ENCODE assay signal across 11 mouse cellular contexts in the genomic region with DNA sequence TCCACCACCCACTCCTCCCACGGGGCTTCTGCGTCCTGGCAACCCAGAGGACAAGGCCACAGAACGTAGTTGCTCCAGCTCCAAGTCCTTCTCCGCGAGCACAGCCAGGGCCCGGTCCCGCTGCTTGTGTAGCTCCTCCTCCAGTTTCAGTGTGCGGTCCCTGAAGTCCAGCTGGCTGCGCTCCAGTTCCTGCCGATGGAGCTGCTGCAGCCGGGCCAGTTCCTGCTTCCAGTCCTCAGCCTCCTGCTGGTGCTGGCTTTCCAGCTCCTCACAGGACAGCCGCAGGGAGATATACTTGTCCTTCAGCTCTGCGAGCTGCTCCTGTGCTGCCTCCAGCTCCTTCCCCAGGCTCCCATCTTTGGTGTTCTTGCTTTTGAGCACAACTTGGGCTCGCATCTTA. TPM values are rescaled to one million over a fixed set of nuclear protein-coding genes. Genes with fewer than 3 reads are reported as not detected.
DNase-seq lines count a peak whose midpoint lies in the region; ATAC-seq and TF ChIP-seq lines count a peak whose summit lies in the region.
"Had no signal": no experiment of that assay in that cellular context is flagged by ENCODE, and none has a peak within 500 bp of the region (broad histone marks: within the 10 kb centered on the region; RNA-seq: fewer than 3 reads in every experiment).

No protein-coding gene starts in this region.

- no peak overlapping the region for H3K4me2 ChIP-seq in liver, postnatal 0 days (ENCODE audit: low read depth, low read length)
- no peak overlapping the region for H3K4me2 ChIP-seq in liver, embryonic 12.5 days
- no peak overlapping the region for H3K4me2 ChIP-seq in liver, embryonic 11.5 days
- H3K4me2 ChIP-seq: embryonic facial prominence, embryonic 12.5 days had no signal

- TF ChIP-seq EP300 in liver, postnatal 0 days (IDR thresholded peaks at IDR 0.05; ENCODE audit: low read depth), result no peak

- ATAC-seq in liver, postnatal 0 days, result no peak
- no peak for ATAC-seq in liver, embryonic 12.5 days
- no peak for ATAC-seq in liver, embryonic 11.5 days (replicated peaks; ENCODE audit: low FRiP score)

- H3K36me3 ChIP-seq in liver, postnatal 0 days (replicated peaks; ENCODE audit: insufficient read depth, low read length), result peaks cover 32% of the 10 kb centered on the region
- H3K36me3 ChIP-seq in liver, embryonic 12.5 days, result peaks cover 48% of the 10 kb centered on the region
- H3K36me3 ChIP-seq in kidney, adult 2 months (ENCODE audit: control insufficient read depth, insufficient read depth, low read length), result no peaks in the 10 kb centered on the region
- H3K36me3 ChIP-seq in small intestine, adult 2 months (ENCODE audit: control insufficient read depth, insufficient read depth, low read length), result peaks cover 33% of the 10 kb centered on the region
- H3K36me3 ChIP-seq in liver, embryonic 11.5 days (ENCODE audit: control insufficient read depth, insufficient read depth, low read length), result peaks cover 13% of the 10 kb centered on the region

- intact Hi-C loops in left cerebral cortex, postnatal 36 days (cut with DNase I), result no loop called here

- TF ChIP-seq POLR2A in kidney, adult 2 months (IDR thresholded peaks at IDR 0.05; ENCODE audit: low read depth, low read length), result no peak
- TF ChIP-seq POLR2A in small intestine, adult 2 months (IDR thresholded peaks at IDR 0.05; ENCODE audit: low read depth, low read length), result no peak

- no peak overlapping the region for H3K4me3 ChIP-seq in liver, postnatal 0 days (ENCODE audit: low read depth, low read length)
- H3K4me3 ChIP-seq in liver, embryonic 12.5 days, result no peak overlapping the region
- no peak overlapping the region for H3K4me3 ChIP-seq in kidney, adult 2 months (ENCODE audit: insufficient read depth, low read depth, low read length)
- no peak overlapping the region for H3K4me3 ChIP-seq in small intestine, adult 2 months (ENCODE audit: low read depth, low read length)
- H3K4me3 ChIP-seq in liver, embryonic 11.5 days (ENCODE audit: low read depth, low read length), result no peak overlapping the region
- H3K4me3 ChIP-seq: embryonic facial prominence, embryonic 12.5 days had no signal

- no peak for TF ChIP-seq CTCF in liver, postnatal 0 days (IDR thresholded peaks at IDR 0.05; ENCODE audit: low read depth)
- no peak for TF ChIP-seq CTCF in kidney, adult 2 months (conservative IDR thresholded peaks at IDR 0.05; ENCODE audit: insufficient read depth, insufficient read length, low read depth, low read length)
- TF ChIP-seq CTCF in small intestine, adult 2 months (IDR thresholded peaks at IDR 0.05; ENCODE audit: extremely low read depth, insufficient read length, insufficient replicate concordance, low read depth, low read length), result no peak

- no peak overlapping the region for H3K27ac ChIP-seq in liver, postnatal 0 days (ENCODE audit: low read depth)
- H3K27ac ChIP-seq in liver, embryonic 12.5 days, result no peak overlapping the region
- H3K27ac ChIP-seq in kidney, adult 2 months (ENCODE audit: insufficient read depth, low read depth, low read length), result no peak overlapping the region
- peak overlapping the region; percentile 35; the same call in 1 of the 2 replicates for H3K27ac ChIP-seq in small intestine, adult 2 months (ENCODE audit: insufficient read depth, low read depth, low read length)
- no peak overlapping the region for H3K27ac ChIP-seq in liver, embryonic 11.5 days (ENCODE audit: low read depth, low read length)
- H3K27ac ChIP-seq: embryonic facial prominence, embryonic 12.5 days had no signal

- DNase-seq in liver, postnatal 0 days, result peak; percentile 65
- DNase-seq in cerebellum, postnatal 25 days, result peak; percentile 92 to 94
- peak; percentile 91 for DNase-seq in kidney, adult 2 months
- peak; percentile 52 to 62 for DNase-seq in left cerebral cortex, postnatal 36 days (ENCODE audit: low spot score in 2 of 2)
- no peak for DNase-seq in embryo, embryonic 10 days (ENCODE audit: low spot score)
- DNase-seq in liver, embryonic 11.5 days (ENCODE audit: low spot score), result no peak

- H3K27me3 ChIP-seq in liver, postnatal 0 days (ENCODE audit: insufficient read depth, low read length), result no peaks in the 10 kb centered on the region
- H3K27me3 ChIP-seq in liver, embryonic 12.5 days (replicated peaks), result no peaks in the 10 kb centered on the region
- H3K27me3 ChIP-seq in kidney, adult 2 months (replicated peaks; ENCODE audit: control insufficient read depth, insufficient read depth, low read length), result no peaks in the 10 kb centered on the region
- no peaks in the 10 kb centered on the region for H3K27me3 ChIP-seq in small intestine, adult 2 months (ENCODE audit: control insufficient read depth, insufficient read depth, low read length)
- no peaks in the 10 kb centered on the region for H3K27me3 ChIP-seq in liver, embryonic 11.5 days (replicated peaks; ENCODE audit: control insufficient read depth, insufficient read depth, low read length)
- H3K27me3 ChIP-seq: embryonic facial prominence, embryonic 12.5 days had no signal

- no peak overlapping the region for H3K9ac ChIP-seq in liver, postnatal 0 days (replicated peaks)
- no peak overlapping the region for H3K9ac ChIP-seq in liver, embryonic 12.5 days
- no peak overlapping the region for H3K9ac ChIP-seq in liver, embryonic 11.5 days (ENCODE audit: low read depth, low read length)
- H3K9ac ChIP-seq: embryonic facial prominence, embryonic 12.5 days had no signal

- 71% methylated on average over 14 of the region's 14 CpGs for WGBS in liver, postnatal 0 days (ENCODE audit: insufficient replicate concordance)
- 90% methylated on average over 14 of the region's 14 CpGs for WGBS in liver, embryonic 12.5 days (ENCODE audit: insufficient replicate concordance)
- 56% methylated on average over 14 of the region's 14 CpGs for WGBS in kidney, adult 2 months
- WGBS in small intestine, adult 2 months, result 74% methylated on average over 14 of the region's 14 CpGs
- whole genome bisulfite sequencing in liver, embryonic 11.5 days, result 93% methylated on average over 14 of the region's 14 CpGs

- no peaks in the 10 kb centered on the region for H3K9me3 ChIP-seq in liver, postnatal 0 days (ENCODE audit: low read length)
- H3K9me3 ChIP-seq in liver, embryonic 12.5 days (replicated peaks), result no peaks in the 10 kb centered on the region
- H3K9me3 ChIP-seq in liver, embryonic 11.5 days (ENCODE audit: control insufficient read depth, low read length), result no peaks in the 10 kb centered on the region
- H3K9me3 ChIP-seq: embryonic facial prominence, embryonic 12.5 days had no signal

- peaks cover 33% of the 10 kb centered on the region for H3K4me1 ChIP-seq in liver, postnatal 0 days (ENCODE audit: insufficient read depth)
- H3K4me1 ChIP-seq in liver, embryonic 12.5 days, result peaks cover 40% of the 10 kb centered on the region
- peaks cover 4% of the 10 kb centered on the region; the same call in 1 of the 2 replicates for H3K4me1 ChIP-seq in kidney, adult 2 months (ENCODE audit: control insufficient read depth, insufficient read depth, low read length)
- H3K4me1 ChIP-seq in small intestine, adult 2 months (ENCODE audit: control insufficient read depth, insufficient read depth, insufficient read length, low read length), result peaks cover 22% of the 10 kb centered on the region
- peaks cover 17% of the 10 kb centered on the region for H3K4me1 ChIP-seq in liver, embryonic 11.5 days (replicated peaks; ENCODE audit: control insufficient read depth, insufficient read depth, low read length)

RNA-seq across cellular contexts. Expression of gene Arf5, which starts 4.9 kb away (rescaled TPM):
- 272 and 288 TPM in 2 replicates for polyA plus RNA-seq in liver, postnatal 0 days (2015; fragmentation: Nextera tagmentation; extraction: Ambion mirVana)
- 370 and 395 TPM in 2 replicates for polyA plus RNA-seq in liver, embryonic 12.5 days (2016; fragmentation: Nextera tagmentation; extraction: Ambion mirVana)
- 303 and 332 TPM in 2 replicates for polyA plus RNA-seq in kidney, adult 2 months (2012; rRNA removed)
- 100 to 1,000 TPM; 254 to 319 TPM for total RNA-seq in left cerebral cortex, postnatal 36 days (2021)
- polyA plus RNA-seq in small intestine, adult 2 months (2012; rRNA removed), result 564 and 1,346 TPM in 2 replicates
- polyA plus RNA-seq in liver, embryonic 11.5 days (2014; fragmentation: Nextera tagmentation; extraction: Ambion mirVana), result 348 and 356 TPM in 2 replicates

RNA-seq across cellular contexts. Expression of gene Fscn3, which starts 9.1 kb away (rescaled TPM):
- 0.06 and 0.11 TPM in 2 replicates for polyA plus RNA-seq in liver, postnatal 0 days (2015; fragmentation: Nextera tagmentation; extraction: Ambion mirVana)
- polyA plus RNA-seq in liver, embryonic 12.5 days (2016; fragmentation: Nextera tagmentation; extraction: Ambion mirVana), result 0.38 and 0.41 TPM in 2 replicates
- 0.05 and 0.12 TPM in 2 replicates for polyA plus RNA-seq in kidney, adult 2 months (2012; rRNA removed)
- total RNA-seq in left cerebral cortex, postnatal 36 days (2021), result not detected
- 0.41 TPM in 1 of 2 replicates, not detected in the other for polyA plus RNA-seq in small intestine, adult 2 months (2012; rRNA removed)
- 0.33 and 0.55 TPM in 2 replicates for polyA plus RNA-seq in liver, embryonic 11.5 days (2014; fragmentation: Nextera tagmentation; extraction: Ambion mirVana)
- polyA plus RNA-seq: embryonic facial prominence, embryonic 12.5 days; limb, embryonic 11.5 days had no signal

RNA-seq across cellular contexts. Expression of gene Gcc1, which starts 9.7 kb away (rescaled TPM):
- polyA plus RNA-seq in liver, postnatal 0 days (2015; fragmentation: Nextera tagmentation; extraction: Ambion mirVana), result 2.8 and 2.9 TPM in 2 replicates
- 5.5 and 6.7 TPM in 2 replicates for polyA plus RNA-seq in liver, embryonic 12.5 days (2016; fragmentation: Nextera tagmentation; extraction: Ambion mirVana)
- 5.1 and 6.6 TPM in 2 replicates for polyA plus RNA-seq in kidney, adult 2 months (2012; rRNA removed)
- total RNA-seq in left cerebral cortex, postnatal 36 days (2021), result 10 to 100 TPM; 19.0 to 24.8 TPM
- polyA plus RNA-seq in small intestine, adult 2 months (2012; rRNA removed), result 5.6 and 6.3 TPM in 2 replicates
- 5.8 and 6.7 TPM in 2 replicates for polyA plus RNA-seq in liver, embryonic 11.5 days (2014; fragmentation: Nextera tagmentation; extraction: Ambion mirVana)

RNA-seq across cellular contexts. Expression of gene Zfp800, which starts 20.6 kb away (rescaled TPM):
- 16.1 and 17.1 TPM in 2 replicates for polyA plus RNA-seq in liver, postnatal 0 days (2015; fragmentation: Nextera tagmentation; extraction: Ambion mirVana)
- polyA plus RNA-seq in liver, embryonic 12.5 days (2016; fragmentation: Nextera tagmentation; extraction: Ambion mirVana), result 40.5 and 42.0 TPM in 2 replicates
- 2.6 and 2.8 TPM in 2 replicates for polyA plus RNA-seq in kidney, adult 2 months (2012; rRNA removed)
- total RNA-seq in left cerebral cortex, postnatal 36 days (2021), result 10 to 100 TPM; 19.1 to 22.4 TPM
- polyA plus RNA-seq in small intestine, adult 2 months (2012; rRNA removed), result 2.1 and 3.1 TPM in 2 replicates
- polyA plus RNA-seq in liver, embryonic 11.5 days (2014; fragmentation: Nextera tagmentation; extraction: Ambion mirVana), result 39.5 and 41.2 TPM in 2 replicates

RNA-seq across cellular contexts. Expression of gene Pax4, which starts 30.7 kb away (rescaled TPM):
- polyA plus RNA-seq in liver, postnatal 0 days (2015; fragmentation: Nextera tagmentation; extraction: Ambion mirVana), result not detected in 2 replicates
- polyA plus RNA-seq in liver, embryonic 12.5 days (2016; fragmentation: Nextera tagmentation; extraction: Ambion mirVana), result not detected in 2 replicates
- not detected in 2 replicates for polyA plus RNA-seq in kidney, adult 2 months (2012; rRNA removed)
- total RNA-seq in left cerebral cortex, postnatal 36 days (2021), result not detected
- polyA plus RNA-seq in small intestine, adult 2 months (2012; rRNA removed), result 0.39 and 0.69 TPM in 2 replicates
- 0.26 TPM in 1 of 2 replicates, not detected in the other for polyA plus RNA-seq in liver, embryonic 11.5 days (2014; fragmentation: Nextera tagmentation; extraction: Ambion mirVana)
- total RNA-seq: neutrophil, adult 5-6 weeks had no signal
- polyA plus RNA-seq: embryonic facial prominence, embryonic 12.5 days; limb, embryonic 11.5 days had no signal

Comparison
In these comparisons a context has a peak if more than half of its experiments do, and no peak if none do; other contexts are left out.
1. DNase-seq: peak in liver, postnatal 0 days (single experiment), cerebellum, postnatal 25 days (2 of 2), kidney, adult 2 months (single experiment) and left cerebral cortex, postnatal 36 days (2 of 2); none in embryo, embryonic 10 days (single experiment) and liver, embryonic 11.5 days (single experiment).